Mouse (Mus musculus): ENCODE results near the gene Pard3b.

DNA sequence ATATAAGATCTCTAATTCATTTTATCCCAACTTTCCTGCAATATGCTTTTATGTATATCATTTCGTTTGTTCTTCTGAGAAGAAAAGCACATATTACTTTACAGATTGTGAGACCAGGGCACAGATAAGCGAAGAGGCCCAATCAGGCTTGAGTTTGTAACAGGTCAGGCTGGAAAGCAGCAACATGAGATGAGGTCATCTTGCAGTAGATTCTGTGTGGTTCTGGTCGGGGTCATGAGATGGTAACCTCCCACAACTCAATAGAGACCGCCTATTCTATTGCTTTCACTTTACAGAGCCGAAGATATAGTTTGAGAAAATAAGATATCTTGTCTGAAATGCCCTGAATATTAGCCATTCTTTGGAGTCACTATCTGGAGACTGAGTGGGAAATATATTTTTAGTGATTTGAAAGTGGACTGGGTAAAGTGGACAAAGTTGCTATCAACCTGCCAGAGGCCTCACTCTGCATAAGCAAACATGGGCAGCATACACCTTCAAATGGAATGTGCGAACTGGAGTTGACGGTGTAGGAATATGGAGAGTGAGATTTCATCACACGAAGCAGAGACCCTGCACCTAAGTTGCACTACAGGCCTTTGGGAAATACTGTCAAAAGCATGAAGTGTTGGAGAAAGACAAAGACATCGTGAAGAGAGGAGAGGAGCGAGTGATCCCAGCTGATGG lies 987.3 kb downstream of the Pard3b start:
- TF ChIP-seq CTCF (IDR thresholded peaks at IDR 0.05; ENCODE audit: extremely low read depth, insufficient read depth, insufficient read length, insufficient replicate concordance) (no peak), POLR2A (IDR thresholded peaks at IDR 0.05; ENCODE audit: low read depth, low read length) (no peak)

Data from spleen, adult 2 months (tissue).